Mouse (Mus musculus): ENCODE measurements around the gene Prr36. TPM values are rescaled to one million over a fixed set of nuclear protein-coding genes. Genes with fewer than 3 reads are reported as not detected.

The Prr36 gene
- total RNA-seq, 2 experiments from 2014 or later, result not detected

Other genes starting within 250 kb of the Prr36 start
- under 1 TPM in 1 of 2 experiments, not detected in 1; 0.50 TPM for gene Cd209f, start 111.6 kb downstream of the Prr36 start, total RNA-seq (2021)
- gene Cd209g, start 83.4 kb downstream of the Prr36 start, total RNA-seq (2021), result not detected
- gene Evi5l, start 50.9 kb downstream of the Prr36 start, total RNA-seq (2021), result 10 to 100 TPM; 20.3 to 26.9 TPM
- gene Lrrc8e, start 9.4 kb upstream of the Prr36 start, total RNA-seq (2021), result under 1 TPM; 0.24 to 0.67 TPM
- gene Map2k7, start 21.3 kb upstream of the Prr36 start, total RNA-seq (2021), result 10 to 100 TPM; 79.7 to 80.8 TPM
- under 1 TPM in 1 of 2 experiments, not detected in 1; 0.44 TPM for gene Gm49320, start 21.4 kb upstream of the Prr36 start, total RNA-seq (2021)
- 1 to 10 TPM; 2.5 to 3.9 TPM for gene Tgfbr3l, start 30.8 kb upstream of the Prr36 start, total RNA-seq (2021)
- 10 to 100 TPM; 15.6 to 16.4 TPM for gene Snapc2, start 35.6 kb upstream of the Prr36 start, total RNA-seq (2021)
- gene Ctxn1, start 41.8 kb upstream of the Prr36 start, total RNA-seq (2021), result under 1 TPM; 0.57 to 0.97 TPM
- gene Timm44, start 58.5 kb upstream of the Prr36 start, total RNA-seq (2021), result 100 to 1,000 TPM; 107 to 126 TPM
- gene Ccl25, start 107.8 kb upstream of the Prr36 start, total RNA-seq (2021), result 1 to 10 TPM; 3.4 to 4.2 TPM
- gene Elavl1, start 108.0 kb upstream of the Prr36 start, total RNA-seq (2021), result 10 to 100 TPM; 50.2 to 52.8 TPM

All from heart, postnatal 36 days (tissue).